Mouse (Mus musculus) urinary bladder, adult 2 months (tissue): ENCODE data around the gene Inafm2. TPM values are rescaled to one million over a fixed set of nuclear protein-coding genes. Genes with fewer than 3 reads are reported as not detected.

Source experiments
- DNase-seq: peaks from one replicate; pipeline ENCODE4 v3.0.0; 2022; ENCODE audit warnings: low spot score
- polyA plus RNA-seq: library from polyadenylated mRNA; depleted of rRNA; stranded (reverse); fragments of >200 nt; gene quantifications from 2 replicates; pipeline ENCODE4 v1.2.3, GENCODE M21; 2012; rRNA removed

Gene Inafm2
- polyA plus RNA-seq = 35.9 and 38.5 TPM in 2 replicates

DNA sequence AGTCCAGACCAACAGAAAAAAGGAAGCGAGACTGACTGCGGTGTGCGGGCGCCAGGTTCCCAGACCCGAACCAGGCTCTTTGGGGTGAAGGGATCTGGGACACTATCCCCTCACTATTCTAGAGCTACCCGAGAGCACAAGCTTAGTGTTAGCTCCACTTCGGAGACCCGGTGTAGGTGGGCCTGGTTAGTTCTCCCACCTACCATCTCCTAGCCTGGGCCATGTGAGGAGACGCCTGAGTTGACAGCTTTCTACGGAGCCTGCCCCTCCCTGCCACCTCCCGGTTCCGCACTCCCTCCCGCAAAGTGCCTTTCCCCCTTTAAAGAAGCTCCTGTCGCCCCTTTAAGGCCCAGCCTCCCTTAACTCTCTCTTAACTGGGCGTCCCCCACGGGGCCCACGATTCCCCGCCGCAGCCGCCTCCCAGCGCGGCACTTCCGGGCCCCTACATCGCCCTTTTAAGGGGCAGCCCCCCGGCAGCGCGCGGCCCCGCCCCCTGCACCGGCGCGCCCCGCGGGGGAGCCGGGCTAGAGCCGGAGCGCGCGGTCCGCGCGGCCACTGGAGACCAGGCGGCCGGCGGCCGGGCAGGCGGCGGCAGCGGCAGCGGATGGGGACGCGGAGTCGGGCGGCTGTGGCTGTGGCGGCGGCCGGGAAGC lies at the start of gene Inafm2:
Gene Inafm2 (plus strand): TSS at position 527 of the 653 bp plus-strand sequence.
- peak; percentile 92 for DNase-seq

DNA sequence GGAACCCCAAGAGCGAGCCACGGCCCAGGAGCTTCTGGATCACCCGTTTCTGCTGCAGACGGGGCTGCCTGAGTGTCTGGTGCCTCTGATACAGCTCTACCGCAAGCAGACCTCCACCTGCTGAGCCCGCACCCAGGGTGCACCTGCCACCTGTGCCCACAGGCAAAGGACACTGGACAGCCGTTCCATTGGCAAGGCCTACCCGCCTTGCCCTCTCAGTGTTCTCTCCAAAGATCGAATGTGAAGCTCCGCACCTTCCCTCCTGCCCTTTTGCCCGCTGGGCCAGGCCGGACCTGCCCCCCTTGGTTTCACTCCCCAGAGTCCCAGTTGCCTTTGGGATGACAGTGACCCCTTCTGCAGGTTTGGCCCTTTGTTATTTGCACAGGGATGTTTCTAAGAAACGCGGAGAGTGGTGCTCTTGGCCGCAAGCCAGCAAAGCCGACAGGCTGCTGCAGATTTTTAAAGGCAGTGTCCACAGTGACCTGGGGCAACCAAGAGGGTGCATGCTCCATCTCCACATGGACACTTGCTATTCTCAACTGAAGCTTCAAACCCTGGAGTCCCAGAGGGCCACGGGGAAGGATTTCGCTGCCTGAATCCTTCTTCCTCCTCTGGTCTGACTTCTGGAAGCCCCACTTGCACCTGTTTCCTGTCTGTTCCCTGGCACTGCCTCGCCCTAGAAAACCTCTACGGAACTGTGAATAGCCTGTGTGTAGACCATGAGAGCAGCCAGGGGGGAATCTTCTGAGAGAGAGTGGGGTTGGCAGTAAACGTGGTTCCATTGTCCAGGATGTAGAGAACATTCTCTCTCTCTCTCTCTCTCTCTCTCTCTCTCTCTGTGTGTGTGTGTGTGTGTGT lies 48.9 kb upstream of the Inafm2 start:
- no peak for DNase-seq

GRCm38 (mm10) chr2:118697311-118697877 lies 48.2 kb upstream of the Inafm2 start:
- no peak for DNase-seq

GRCm38 (mm10) chr2:118697955-118698354 lies 47.6 kb upstream of the Inafm2 start:
- no peak for DNase-seq

DNA sequence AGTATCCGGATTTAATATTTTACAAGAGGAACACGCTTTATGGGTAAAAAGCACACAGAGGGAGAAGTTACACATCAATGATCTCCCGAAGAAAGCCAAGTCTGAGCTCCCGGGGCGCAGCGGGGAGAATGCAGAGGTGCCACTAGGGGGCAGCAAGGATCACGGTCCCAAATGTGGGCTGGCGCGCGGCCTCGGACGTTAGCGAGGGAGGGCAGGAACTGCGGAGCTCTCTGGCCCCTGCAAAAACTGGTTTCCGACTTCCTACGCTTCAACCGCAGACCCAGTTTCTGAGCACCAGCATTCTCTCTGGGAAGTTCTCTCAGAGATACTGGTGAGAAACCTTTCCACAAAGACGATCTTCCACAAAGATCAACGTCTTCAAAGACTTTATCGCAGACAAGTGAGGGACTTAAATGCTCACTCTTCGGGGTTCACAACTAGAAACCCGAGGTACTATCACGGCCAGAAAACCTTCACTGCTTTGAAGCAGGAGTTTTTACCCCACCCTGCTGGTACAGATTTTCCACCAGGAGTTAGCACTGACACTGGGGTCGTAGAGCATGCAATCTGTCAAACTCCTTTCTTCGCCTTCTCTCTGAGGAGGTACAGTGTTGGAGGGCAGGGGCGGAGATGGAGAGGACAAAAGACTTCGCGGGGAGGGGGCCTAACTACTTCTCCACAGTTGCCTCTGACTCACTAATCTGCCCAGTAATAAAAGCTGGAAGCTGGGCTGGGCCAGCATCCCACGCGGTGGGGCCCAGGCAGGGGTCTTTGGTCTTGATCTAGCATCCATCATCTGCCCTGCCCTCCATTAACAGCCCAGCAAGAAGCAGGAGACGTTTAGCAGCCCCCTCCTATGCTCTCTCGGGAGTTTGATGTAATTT lies 45.1 kb upstream of the Inafm2 start:
- peak; percentile 74 for DNase-seq

DNA sequence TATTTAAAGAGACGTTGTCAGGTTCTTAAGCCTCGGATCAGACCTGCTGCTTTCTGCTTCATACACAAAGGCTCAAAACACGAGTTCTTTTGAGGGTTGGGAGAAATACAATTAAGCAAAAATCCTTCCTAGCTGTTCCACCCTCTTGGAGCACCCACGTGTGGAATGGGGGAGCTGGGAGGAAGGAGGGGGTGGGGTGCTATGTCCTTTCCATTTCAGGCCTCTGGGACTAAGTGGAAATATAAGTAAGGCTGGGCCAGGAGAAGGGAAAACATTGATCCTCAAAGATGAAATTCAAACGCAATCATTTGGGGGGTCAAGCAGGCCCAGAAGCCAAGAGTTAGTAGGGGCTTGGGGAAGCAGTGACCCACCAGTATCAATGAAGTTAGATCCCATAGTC lies 44.4 kb upstream of the Inafm2 start:
- DNase-seq = no peak

DNA sequence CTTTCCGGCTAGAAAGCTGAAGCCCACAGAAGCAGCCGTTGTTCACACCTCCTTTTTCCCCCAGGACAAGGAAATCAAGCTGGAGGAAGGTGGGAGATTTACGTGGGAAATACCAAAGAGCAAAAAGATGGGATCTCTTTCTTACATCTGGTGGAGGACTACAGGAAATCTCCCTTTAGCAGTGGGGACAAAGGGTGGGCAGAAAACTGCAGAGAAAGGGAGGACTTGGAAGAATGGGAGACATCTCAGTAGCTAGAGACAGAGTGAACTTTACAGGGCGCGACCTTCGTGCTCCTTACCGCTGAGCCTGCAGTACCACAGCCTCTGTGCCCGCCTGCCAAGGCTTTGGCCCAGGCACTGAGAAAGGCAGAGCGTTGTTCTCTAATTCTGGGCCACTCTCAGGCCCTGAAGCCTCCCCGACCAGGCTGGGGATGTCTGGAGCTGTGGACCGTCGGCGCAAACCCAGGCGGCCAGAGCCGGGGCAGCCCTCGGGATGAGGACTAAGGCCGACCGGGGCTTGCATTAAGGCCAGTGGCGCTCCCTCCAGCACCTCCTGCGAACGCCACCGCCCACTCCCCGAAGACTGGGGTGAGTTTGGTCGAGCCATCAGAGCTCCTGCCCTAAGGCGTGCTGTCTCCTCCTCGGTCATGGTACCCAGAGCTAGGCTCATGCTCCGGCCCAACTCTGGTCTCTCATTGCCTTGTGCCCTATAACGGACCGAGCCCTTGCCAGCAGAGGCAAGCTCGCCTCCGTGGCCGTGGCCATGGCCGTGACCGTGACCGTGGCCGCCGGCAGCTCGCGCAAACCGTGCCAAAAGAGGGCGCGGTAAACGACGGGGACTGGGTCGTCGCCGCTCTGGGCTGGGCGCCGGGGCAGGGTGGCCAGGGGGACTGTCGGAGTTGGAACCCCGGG lies 43.3 kb upstream of the Inafm2 start:
- no peak for DNase-seq

GRCm38 (mm10) chr2:118702883-118703761 lies 42.4 kb upstream of the Inafm2 start:
- DNase-seq = peak; percentile 59

GRCm38 (mm10) chr2:118703913-118704730 lies 41.4 kb upstream of the Inafm2 start, which contains the start of gene Ankrd63:
Gene Ankrd63 (minus strand): TSS chr2:118703963.
- DNase-seq = no peak

DNA sequence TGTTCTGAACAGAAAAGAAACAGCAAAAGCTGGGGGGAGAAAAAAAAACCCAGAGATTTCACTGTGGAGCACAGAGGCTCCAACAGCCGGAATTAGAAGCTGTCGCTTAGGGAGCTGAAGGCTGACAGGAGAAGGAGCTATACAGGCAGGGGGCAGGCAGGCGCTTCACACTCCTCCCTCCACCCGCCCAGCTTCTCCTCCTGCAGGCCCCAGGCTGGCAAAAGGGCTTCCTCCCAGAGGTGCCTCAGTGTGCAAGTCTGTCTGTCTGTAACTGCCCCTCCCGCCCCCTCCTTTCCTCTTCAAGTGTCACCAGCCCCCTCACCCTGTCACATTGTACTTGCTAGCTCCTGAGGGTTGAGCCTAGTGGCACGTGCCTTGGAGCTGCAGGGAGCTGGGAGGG lies 39.1 kb upstream of the Inafm2 start:
- DNase-seq = no peak

- DNase-seq = no peak
These were observed 37.1 kb upstream of the Inafm2 start for GRCm38 (mm10) chr2:118708472-118708871.

DNA sequence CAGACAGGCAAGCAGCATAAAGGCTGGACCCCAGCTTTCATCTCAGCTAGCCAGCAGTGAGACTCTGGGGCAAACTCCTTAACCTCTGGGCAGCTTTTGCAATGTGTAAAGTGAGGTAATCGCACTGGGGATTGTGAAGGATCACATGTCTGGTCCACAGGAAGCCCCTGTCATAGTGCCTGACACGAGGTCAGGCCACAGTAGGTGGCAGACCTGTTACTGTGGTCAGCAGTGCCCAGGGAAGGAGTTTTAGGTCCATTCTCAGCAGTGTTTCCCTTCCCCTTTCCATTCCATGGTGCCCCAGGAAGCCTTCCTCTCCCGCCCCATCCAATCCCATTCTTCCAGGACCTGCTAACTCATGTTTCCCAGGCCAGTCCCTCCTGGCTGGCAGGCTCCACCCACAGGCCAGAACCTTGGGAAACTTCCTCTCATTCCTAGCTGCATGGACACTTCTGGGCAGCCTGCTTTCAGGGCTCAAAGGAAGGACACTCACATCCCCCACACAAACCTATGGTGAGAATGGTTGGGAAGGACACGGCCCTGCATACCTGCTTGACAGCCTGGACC lies 35.8 kb upstream of the Inafm2 start:
- DNase-seq = no peak

- no peak for DNase-seq
These were observed 34.5 kb upstream of the Inafm2 start for GRCm38 (mm10) chr2:118711038-118711494.

DNA sequence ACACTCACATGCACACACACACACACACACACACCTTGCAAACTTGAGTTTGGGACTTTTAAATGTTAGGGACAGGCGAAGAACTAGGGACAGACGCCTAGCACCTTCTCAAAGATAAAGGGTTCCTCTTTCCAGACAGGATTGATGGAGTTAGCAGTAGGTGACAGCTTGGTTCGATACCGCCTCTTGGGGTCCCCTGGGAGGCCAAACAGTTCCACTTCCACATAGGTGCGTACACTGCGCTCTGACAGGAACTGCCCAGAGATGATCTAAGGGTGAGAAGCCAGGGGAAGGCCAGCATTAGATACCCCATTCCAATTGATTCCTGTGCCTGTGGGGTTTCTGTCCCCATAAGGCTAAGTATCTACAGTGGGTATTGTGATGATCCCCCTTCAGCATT lies 31.9 kb upstream of the Inafm2 start:
- DNase-seq = no peak

DNA sequence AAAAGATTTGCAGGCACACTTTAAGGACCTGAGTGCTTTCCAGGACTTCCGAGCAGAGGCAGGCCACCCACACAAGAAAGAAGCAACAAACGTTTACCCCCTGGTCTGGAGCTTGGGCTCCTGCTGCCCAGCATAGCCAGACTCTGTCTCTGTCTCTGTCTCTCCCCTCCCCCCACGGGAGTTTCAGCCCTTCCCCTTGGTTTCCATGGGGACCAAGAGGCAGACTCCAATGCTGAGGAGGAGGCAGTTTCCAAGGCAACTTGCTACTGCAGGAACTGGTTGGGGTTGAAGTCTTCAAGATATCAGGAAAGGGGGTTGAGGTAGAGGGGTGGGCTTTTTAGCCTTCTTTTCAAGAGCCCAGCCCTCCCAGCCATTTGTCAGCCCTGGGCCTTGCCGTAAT lies 31.3 kb upstream of the Inafm2 start:
- DNase-seq = no peak

DNA sequence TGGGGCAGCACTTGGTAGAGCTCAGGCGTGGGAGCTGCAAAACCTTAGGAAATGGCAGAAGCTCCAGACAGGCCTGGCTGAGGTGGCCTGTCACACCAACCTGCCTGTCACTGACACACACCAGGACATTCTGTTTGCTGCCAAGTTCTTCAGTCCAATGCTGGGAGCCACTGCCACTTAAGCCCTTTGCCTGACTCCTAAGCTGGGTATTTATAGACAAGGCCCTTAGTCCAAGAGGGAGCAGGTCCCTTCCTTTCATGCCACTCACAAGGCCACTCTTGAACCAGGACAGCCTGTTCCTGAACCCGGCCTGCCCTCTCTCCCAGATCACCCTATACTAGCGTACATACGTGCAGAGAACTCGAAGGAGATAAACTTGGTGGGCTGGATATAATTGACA lies 28.9 kb upstream of the Inafm2 start:
- peak; percentile 11 for DNase-seq

- peak; percentile 8 for DNase-seq
These were observed 21.7 kb upstream of the Inafm2 start for GRCm38 (mm10) chr2:118723693-118724486.
